In the genomic region with DNA sequence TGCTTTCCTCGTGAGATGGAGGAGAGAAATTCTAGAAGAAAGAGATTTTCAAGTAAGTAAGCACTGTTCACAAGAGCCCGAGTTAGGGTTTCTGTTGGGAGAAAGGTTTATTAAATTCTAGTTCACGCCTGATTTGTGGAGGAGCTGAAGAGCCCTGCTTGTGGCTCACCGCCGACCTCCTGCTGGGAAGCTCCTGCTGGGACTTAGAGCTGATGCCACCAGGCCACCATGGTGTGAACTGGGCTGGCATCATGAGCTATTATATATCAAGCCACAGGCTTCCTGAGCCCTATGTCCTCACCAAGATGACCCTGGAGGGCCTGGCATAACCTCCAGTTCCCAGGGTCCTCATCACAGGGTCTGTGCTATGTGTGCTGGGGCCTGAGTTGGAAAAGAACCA, we compare ENCODE assay signal across 12 mouse cellular contexts.
"Had no signal": no experiment of that assay in that cellular context is flagged by ENCODE, and none has a peak within 500 bp of the region (broad histone marks: within the 10 kb centered on the region; RNA-seq: fewer than 3 reads in every experiment).

No protein-coding gene starts in this region.

- H3K9ac ChIP-seq: kidney, embryonic 15.5 days; limb, embryonic 12.5 days; liver, embryonic 14.5 days; neural tube, embryonic 15.5 days had no signal

- H3K4me1 ChIP-seq: kidney, embryonic 15.5 days; neural tube, embryonic 15.5 days had no signal

- DNase-seq: kidney, postnatal 36 days; liver; lung, adult 18-20 months; lung, postnatal 36 days; midbrain, embryonic 14.5 days; right cerebral cortex, adult 18-20 months; spleen, adult 18-20 months had no signal

- H3K9me3 ChIP-seq: kidney, embryonic 15.5 days; limb, embryonic 12.5 days; neural tube, embryonic 15.5 days had no signal

- H3K36me3 ChIP-seq: kidney, embryonic 15.5 days; neural tube, embryonic 15.5 days had no signal

- H3K4me3 ChIP-seq: kidney, embryonic 15.5 days; limb, embryonic 12.5 days; myocyte; neural tube, embryonic 15.5 days had no signal

- H3K4me2 ChIP-seq: kidney, embryonic 15.5 days; limb, embryonic 12.5 days; neural tube, embryonic 15.5 days had no signal

- H3K27me3 ChIP-seq: kidney, embryonic 15.5 days; limb, embryonic 12.5 days; neural tube, embryonic 15.5 days had no signal

- H3K27ac ChIP-seq: kidney, embryonic 15.5 days; limb, embryonic 12.5 days; liver, embryonic 14.5 days; neural tube, embryonic 15.5 days had no signal
